Mouse (Mus musculus) activated CD4-positive, CD25-positive, alpha-beta regulatory T cell, adult 4 months (primary cell): ENCODE results near the gene Gm11116. TPM values are rescaled to one million over a fixed set of nuclear protein-coding genes. Genes with fewer than 3 reads are reported as not detected.
"Not testable (repeated sequence)": the region's sequence is repeated elsewhere in the genome, so short reads cannot be mapped to it uniquely, and the experiment has no call there.

Experiments used
- ATAC-seq: one replicate; pipeline ENCODE4 v1.8.0; 2017
- polyA plus RNA-seq, 2 experiments: library from polyadenylated mRNA; unstranded; fragments of 100-300 nt; shearing (Covaris generic); gene quantifications; one replicate each; pipeline ENCODE4 v1.2.1; 2017

Gm11116 gene
- polyA plus RNA-seq: not detected

DNA sequence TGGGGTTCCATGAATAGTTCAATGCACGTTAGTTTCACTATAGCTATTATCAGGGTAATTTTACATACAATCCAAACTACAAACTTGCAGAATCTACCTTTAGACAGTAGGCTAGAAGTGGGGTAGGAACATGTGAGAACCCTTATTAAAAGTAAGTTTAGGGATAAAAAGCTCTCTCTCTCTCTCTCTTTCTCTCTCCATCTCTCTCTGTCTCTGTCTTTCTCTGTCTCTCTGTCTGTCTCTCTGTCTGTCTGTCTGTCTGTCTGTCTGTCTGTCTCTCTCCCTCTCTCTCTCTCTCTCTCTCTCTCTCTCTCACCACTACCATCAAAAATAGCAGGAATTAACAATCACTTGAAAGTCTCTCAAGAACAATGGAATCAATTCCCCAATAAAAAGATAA lies at the start of gene Gm11116:
Gm11116 (minus strand) TSS at position 101 of the 400 bp plus-strand sequence.
- no peak for ATAC-seq

DNA sequence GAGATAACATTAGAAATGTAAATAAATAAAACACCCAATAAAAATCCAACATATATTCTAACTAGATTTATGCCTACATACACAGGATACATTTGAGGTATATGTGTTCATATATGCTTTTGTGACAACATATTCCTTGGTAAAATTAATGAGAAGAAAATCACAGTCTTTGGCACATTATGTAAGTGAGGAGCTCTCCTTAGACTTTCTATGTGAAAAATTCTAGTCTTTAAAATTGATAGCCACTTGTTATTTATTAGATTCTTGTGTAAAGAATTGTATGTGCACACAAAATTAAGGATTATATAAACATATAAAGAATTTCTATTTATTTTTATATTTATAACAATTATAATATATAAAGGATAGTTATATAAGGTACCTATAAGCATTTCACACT lies 42.7 kb upstream of the Gm11116 start, which contains the start of gene Gm11115:
Gm11115 (minus strand) TSS at position 101 of the 400 bp plus-strand sequence.
- no peak for ATAC-seq

DNA sequence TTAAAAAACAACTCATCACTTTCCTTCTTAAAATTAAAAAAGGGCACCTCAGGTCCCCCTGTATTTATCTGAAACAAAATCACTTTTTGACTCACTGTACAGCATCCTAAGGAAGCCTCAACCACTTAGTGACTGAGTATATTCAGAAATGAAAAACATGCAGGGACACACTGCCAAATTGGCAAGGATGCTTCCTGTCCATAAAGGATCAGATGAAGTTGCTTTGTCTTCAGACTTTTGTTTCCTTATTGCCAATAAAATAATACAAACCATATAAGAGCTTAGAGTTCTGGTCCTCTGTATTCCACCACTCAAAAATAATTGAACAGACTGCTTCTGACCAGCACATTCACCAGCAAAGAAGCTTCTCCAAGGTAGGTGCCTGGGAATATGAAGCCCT lies 25.1 kb downstream of the Gm11116 start, which contains the start of gene Smr2:
Smr2 (plus strand) TSS at position 301 of the 400 bp plus-strand sequence.
- ATAC-seq: not testable (repeated sequence)

Other genes with a start within 250 kb of the Gm11116 start
- not detected for gene Odam, start 226.5 kb downstream of the Gm11116 start, polyA plus RNA-seq
- not detected for gene Csn3, start 186.0 kb downstream of the Gm11116 start, polyA plus RNA-seq
- not detected for gene 2310003L06Rik, start 142.1 kb downstream of the Gm11116 start, polyA plus RNA-seq
- not detected for gene Gm28434, start 142.0 kb downstream of the Gm11116 start, polyA plus RNA-seq
- not detected for gene Cabs1, start 132.1 kb downstream of the Gm11116 start, polyA plus RNA-seq
- not detected for gene Smr3a, start 109.0 kb downstream of the Gm11116 start, polyA plus RNA-seq
- gene Smr2, start 25.0 kb downstream of the Gm11116 start, polyA plus RNA-seq: not detected
- not detected for gene Gm11115, start 42.6 kb upstream of the Gm11116 start, polyA plus RNA-seq
- gene Gm7714, start 157.4 kb upstream of the Gm11116 start, polyA plus RNA-seq: under 1 TPM in 1 of 2 experiments, not detected in 1; 0.67 TPM
- gene Prol1, start 205.8 kb upstream of the Gm11116 start, polyA plus RNA-seq: not detected